Mouse (Mus musculus) cerebral cortex, adult 2 months (tissue): ENCODE data around the gene Gm21981.

Source experiments
- WGBS: fragments of 180-500 bp; shearing (Covaris S2); methylation state at CpG from one replicate; pipeline ENCODE4 v1.1.7; 2018; 5-methylcytosine and 5-hydroxymethylcytosine counted together

The Gm21981 gene

DNA sequence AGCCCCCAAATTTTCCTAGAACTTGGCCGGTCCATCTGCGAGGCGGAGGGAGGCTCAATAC, at the start of gene Gm21981:
Gene Gm21981 (minus strand): TSS at position 14 of the 61 bp plus-strand sequence.
- 2% methylated on average over 3 of the region's 3 CpGs for WGBS

DNA sequence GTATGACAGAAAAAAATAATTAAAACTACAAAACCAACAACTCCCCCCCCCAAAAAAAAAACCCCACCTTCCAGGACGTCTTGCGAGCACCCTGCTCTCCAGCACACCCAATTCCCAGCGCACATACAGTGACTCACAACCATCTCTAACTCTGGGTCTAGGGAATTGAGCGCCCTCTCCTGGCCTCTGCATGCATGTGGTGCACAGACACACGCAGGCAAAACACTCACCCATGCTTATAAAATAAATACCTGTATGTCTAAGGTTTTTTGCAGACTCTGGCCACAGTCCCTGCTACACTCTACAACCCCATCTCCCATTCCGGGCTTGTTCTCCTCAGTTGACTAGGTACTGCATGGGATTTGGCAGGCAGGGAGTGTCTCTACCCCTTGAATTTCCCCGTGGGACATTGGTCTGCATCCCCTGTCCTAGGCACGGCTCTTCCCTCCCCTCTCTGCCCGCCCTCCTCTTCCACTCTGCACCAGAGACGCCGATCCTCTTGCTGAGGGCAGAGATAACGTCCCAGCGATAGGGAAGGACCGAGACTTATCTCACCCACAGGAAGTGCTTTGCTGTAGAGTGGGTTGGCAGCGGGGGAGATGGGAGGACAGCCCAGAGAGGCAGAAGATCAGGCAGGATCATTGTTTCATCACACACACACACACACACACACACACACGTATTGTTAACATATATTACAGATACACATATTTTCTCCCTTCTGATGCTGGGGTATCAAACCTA, 48.9 kb upstream of the Gm21981 start:
- 59% methylated on average over 16 of the region's 16 CpGs for WGBS

DNA sequence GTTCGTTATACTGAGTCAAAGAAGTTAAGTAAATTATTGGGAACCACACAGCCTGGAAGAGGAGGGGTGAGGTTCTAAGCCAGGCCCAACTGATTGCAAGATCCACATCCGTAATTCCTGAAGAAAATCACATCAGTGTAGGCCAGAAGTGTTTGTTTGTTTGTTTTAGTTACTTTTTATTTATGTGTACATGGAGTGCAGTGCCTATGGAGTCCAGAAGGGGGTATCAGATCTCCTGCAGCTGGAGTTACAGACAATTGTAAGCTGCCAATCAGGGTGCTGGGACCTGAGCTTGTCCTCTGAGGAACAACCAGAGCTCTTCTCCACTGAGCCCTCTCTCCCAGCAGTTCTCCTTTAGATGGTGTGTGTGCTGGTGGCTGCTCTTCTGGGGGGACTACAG, 45.9 kb upstream of the Gm21981 start:
- 79% methylated on average over 2 of the region's 2 CpGs for WGBS

DNA sequence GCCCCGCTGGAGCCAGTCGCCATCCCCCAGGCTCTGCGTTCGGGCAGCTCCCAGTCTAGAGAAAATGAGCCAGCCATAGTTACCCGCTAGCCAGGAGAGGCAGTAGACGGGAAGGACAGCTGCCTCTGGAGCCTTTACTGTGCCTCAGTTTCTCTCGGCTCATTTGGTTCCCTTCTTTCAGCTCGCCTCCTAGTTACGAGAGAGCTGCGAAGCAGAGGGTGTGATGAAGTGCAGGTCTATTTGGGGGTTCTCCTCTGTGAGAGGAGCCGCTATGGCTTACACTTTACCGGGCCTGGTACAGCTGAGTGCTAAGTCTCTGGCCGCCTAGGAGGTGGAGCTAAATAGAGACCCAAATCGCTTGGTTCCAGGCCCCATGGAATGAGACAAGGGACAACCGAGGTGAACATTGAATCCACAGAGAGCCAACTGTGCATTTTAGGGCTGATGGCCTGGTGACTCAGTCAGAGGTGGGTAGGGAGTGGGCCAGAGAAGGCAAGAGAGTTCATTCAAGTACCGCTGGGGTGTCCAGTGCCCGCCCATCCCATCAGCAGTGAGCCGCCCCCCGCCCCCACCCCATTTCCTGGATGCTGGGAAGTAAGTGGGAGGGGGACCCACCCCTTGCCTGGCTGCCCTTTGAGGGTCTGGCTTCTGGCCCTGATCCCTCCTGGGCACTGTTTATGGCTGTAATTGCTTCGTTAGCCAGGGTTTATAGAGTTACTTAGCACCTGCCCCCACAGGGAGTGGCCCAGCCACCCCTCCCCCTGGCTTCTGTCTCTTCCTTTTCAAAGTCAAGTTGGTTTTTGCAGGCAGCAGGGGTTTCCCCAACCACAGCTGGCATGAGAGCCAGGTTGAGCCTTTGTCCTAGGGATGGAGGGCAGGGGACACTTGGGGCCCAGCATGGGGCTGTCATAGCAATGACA, 44.9 kb upstream of the Gm21981 start:
- 31% methylated on average over 20 of the region's 20 CpGs for WGBS

DNA sequence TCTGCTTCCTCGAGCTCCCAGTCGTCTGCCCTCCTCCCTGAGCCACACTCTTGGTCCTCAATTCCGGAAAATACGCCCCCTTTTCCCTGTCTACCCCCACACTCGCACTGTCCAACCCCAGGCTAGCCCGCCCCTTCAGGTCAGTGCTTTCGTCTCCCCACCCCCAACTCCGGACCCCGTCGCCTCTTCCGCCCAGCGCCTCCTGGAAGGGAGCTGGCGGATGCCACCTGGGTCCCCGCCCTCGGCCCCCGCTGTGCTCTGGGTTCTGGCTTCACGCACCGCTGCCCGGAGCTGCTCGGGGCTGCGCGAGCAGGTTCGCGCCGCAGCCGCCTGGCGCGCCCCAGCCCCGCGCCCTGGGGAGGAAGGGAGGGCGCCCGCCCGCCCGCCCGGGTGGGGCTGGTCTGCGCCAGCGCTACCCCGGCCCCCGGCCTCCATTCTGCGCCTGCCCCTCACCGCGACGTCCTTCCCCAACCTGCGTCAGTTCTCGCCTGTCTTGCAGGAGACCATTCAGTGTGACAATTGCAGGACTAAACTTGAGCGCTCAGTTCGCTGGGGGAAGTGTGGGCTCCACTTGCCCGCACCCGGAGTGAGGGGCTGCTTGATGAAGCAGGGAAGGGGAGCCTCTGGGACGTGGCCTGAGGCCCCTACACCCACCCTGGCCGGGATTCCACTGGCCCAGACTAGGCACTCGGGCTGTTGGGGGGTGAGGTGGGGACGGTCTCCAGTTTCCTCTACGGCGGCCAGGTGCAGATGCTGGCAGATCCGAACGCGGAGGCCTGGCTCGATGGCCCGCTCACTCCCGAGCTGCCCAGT, 44.0 kb upstream of the Gm21981 start:
- 4% methylated on average over 61 of the region's 61 CpGs for WGBS

DNA sequence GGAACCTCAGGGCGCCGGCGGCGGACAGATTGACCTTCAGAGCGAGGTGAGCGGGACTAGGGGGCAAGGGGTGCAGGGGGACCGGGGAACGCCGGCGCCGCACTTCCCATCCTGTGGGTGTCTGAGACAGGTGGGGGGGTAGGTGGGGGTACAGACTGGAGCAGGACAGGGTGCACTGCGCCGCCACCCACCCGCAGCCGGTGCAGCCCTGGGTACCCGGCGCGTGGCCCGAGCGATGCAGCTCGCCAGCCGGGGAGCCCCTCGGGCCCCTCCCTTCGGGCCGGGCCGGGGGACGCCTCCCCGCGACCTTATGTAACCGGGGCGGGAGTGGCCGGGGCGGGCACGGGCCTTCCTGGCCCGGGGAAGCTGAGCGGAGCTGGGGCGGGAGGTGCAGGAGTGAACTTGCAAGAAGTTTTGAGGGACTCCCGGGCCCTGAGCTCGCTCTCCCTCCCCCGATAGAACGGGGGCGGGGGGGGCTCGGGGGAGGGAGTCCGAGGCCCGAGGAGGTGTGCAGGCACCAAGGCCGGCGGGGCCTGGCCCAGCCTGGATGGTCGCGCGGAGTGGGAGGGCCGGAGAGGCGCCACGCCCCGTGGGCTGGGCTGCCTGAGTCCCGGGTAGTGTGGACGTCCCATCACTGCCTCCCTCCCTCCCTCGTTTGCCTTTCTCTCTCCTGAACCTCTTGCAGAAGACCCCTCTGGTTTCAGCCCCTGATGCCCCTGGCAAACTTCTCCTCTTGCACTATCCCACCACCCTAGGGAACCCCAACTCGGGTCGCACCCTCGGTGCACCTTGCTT, 43.2 kb upstream of the Gm21981 start:
- WGBS, result under 1% methylated on average over 59 of the region's 60 CpGs

DNA sequence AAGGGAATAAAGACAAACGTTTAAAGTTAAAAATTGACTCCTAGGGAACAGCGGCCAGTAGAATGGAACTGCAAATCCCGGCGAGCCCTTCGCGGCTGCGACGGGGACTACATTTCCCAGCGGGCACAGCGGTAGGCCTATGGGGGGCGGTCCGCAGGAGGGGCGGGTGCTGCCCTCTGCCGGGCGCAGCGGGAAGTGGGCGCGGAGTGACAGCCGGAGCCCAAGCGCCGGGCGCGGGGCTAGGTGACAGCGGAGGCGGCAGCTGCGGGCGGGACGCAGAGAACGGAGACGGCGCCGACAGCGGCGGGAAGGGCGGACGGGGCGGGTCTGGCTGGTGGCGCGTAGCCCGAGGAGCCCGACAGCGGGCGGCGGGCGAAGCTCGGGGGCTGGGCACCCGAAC, 42.6 kb upstream of the Gm21981 start, which contains the start of gene Tfeb:
Gene Tfeb (plus strand): TSS at position 175 of the 400 bp plus-strand sequence.
- WGBS, result under 1% methylated on average over 47 of the region's 47 CpGs

DNA sequence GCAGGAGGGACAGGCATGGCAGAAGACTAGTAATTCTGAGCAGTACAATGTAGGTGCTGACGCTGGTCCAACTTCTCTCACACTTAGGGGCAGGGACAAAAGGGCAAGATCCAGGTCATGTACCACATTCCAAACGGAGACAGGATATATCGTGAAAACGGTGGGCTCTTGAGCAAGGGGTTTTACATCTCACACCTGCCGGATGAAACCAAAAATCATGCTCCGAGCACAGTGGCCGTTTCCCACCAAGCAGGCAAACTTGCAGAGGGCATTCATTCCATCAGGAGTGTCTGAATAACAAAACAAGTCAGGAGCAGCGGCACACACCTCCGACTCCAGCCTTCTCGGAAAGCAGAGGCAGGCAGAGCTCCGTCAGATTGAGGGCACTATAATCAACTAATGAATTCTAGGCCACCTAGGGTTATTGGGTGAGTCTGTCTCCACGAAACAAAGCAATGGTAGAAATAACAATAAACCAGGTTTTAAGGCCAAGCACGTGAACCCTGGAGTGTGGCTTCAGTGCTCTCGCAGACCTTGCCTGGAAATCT, 41.4 kb upstream of the Gm21981 start:
- WGBS, result 84% methylated on average over 14 of the region's 14 CpGs

DNA sequence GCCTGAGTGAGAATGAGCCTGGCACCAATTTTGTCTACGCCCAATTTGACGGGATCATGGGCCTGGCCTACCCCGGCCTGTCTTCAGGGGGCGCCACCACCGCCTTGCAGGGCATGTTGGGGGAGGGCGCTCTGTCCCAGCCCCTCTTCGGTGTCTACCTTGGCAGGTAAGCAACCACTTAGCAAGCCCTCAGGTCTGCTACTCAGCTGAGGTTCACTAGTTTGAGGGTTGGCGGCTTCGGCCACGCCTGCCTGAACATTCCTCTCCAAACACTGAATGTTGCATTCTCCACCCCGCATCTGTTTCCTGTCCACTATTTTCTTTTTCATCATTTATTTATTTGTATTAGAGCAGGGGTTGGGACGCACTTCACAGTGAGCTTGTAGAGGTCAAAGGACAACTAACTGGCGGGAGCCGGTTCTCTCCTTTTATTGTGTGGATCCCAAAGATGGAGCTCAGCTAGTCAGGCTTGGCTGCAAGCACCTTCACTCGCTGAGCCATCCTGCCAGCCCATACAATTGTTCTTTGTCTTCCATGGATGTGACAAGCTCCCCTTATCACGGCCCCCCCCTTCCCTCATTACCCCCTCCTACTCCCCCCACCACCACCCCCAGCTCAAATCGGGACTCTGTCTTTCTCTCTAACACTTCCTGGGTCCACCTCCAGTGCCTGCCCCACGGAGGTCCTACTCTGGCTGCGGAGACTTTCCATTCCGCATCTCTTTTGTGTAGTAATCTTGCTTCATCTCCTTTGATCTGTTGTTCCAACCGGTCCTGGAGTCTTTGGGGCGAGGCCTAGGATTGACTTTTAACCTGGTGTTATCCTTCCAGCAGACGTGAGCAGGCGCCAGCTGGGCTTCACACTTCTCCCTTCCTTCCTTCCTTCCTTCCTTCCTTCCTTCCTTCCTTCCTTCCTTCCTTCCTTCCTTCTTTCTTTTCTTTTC, 36.6 kb upstream of the Gm21981 start:
- WGBS, result 56% methylated on average over 24 of the region's 24 CpGs

DNA sequence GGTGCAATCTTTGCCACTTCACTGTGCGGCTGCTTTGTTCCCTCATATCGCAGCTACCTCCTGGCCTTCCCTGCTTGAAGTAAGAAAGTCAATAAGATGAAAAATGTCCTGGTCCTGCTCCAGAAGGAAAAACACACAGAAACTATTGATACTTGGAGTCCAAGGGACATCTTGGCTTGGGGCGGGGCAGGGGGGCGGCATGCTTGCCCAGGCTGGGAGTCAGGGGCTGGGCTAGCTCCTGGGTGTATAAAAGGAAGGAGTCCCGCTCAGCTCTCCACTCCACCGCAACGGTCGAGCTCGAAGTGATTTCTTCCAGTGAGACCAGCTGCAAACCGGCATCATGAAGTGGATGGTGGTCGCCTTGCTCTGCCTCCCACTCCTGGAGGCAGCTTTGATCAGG, 32.3 kb upstream of the Gm21981 start, which contains the start of gene Pgc:
Gene Pgc (plus strand): TSS at position 277 of the 400 bp plus-strand sequence.
- 87% methylated on average over 11 of the region's 11 CpGs for WGBS

DNA sequence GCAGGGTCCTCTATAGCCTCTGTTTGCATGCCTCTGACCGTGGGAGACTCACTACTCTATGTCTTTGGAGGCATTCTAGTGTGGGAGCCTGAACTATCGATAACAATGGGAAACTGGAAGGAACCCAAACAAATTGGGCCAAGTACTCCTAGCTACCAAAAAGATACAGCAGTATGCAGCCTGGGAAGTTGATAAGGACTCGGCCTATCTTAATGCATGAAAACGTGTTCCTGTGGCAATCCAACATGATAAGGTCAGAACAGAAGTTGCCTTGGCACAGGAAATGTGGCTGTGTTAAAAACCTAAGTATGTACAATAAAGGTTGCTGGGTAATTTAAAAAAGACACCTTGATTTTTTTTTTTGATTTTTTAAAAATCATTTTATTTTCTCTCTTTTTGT, 26.9 kb upstream of the Gm21981 start:
- WGBS, result 73% methylated on average over 4 of the region's 4 CpGs

DNA sequence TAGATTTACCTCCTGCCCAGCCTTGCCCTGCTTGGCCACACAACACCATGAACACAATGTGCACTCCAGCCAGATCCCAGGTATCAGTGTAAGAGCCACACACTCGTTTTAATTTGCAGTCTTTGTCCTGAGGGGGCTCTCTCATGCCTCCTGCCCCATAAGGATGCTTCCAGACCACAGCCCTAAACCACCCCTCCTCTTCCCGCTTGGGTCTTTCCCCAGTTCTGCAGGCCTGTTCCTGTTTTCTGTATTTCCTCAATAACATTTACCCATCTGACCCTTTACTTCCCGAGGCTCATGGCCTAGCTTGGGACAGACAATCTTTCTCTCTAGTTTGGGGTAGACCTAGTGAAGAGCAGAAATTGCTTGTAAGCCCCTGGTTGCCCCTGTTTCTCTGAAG, 20.8 kb upstream of the Gm21981 start:
- 75% methylated on average over 3 of the region's 3 CpGs for WGBS

DNA sequence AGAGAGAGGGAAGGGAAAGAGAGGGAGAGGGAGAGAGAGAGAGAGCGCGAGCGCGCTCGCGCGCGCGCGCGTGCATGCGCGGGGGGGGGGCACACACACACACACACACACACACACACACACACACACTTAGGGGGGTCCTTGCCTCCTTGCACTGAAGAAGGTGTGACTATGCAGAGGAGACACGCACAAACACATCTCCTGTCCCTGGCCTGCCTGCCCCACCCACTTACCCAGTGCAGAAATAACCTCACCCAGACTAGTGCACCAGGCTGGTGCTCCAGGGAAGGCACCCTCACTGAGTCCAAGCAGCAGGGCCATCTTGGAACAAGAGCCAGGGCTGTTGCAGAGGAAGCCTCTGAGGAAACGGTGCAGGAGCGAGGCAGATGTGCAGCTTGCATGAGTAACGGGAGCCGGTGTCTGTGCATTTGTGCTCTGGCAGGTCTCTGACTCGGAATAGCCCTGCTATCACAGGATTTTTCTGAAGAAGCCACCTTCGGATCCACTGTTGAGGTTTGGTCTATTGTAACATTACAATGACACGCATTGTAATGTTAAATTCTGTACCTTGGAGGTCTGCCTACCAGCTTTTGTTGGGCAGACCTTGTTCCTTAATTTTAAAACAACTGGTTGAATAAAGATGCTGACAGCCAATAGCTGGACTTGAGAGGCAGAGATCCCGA, 18.8 kb upstream of the Gm21981 start:
- 50% methylated on average over 22 of the region's 22 CpGs for WGBS

DNA sequence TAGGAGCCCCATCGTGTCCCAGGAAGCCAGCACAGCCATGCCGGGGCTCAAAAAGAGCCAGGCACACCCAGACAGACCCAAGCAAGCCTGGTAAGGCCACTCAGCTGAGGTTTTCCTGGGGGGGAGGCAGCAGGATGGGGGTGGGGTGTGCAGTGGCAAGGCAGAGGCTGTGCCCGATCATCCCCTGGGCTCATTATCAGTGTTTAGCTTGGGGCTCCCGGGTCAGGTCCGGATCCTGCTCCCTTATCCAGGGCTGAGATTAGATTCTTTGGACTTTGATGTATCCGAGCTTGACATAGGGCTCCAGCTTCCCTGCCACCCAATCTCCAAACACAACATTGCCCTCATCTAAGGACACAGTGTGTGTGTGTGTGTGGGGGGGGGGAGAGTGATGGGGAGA, 17.6 kb upstream of the Gm21981 start:
- 82% methylated on average over 6 of the region's 6 CpGs for WGBS

DNA sequence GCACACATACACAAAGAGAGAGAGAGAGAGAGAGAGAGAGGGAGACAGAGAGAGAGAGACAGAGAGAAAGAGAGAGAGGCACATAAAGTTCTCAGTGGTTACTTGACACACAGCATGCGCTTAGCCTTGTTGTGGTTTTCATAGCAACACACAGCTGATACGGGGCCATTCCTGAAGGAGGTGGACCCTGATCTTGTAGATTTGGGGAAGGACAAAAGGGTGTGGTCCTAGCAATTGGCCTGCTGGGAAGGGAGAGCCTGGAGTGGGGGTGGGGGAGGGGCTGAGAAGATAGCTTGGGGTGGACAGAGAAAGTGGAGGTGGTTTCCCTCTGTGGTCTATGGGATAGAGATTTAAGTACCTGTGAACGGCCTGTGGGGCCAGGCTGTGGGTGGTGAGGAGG, 15.8 kb upstream of the Gm21981 start:
- 91% methylated on average over 3 of the region's 3 CpGs for WGBS

DNA sequence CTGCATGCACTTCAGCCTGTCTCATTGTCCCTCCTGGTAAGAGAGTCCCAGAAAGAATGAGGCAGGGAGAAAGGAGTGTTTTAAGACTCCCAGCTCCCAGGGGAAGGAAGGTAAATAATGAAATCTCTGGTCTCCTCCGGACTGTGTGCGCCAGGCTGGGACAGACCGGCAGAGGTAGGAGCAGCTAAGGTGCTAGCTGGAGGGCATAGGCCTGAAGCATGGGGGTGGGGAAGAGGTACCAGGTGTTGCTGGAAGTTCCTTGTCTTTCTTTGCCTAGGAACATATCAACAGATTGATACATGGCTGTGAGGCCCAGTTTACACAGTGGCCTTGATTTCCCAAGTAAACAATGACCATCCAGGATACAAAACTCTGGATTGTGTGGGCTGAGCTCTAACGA, 14.7 kb upstream of the Gm21981 start:
- 72% methylated on average over 4 of the region's 4 CpGs for WGBS

DNA sequence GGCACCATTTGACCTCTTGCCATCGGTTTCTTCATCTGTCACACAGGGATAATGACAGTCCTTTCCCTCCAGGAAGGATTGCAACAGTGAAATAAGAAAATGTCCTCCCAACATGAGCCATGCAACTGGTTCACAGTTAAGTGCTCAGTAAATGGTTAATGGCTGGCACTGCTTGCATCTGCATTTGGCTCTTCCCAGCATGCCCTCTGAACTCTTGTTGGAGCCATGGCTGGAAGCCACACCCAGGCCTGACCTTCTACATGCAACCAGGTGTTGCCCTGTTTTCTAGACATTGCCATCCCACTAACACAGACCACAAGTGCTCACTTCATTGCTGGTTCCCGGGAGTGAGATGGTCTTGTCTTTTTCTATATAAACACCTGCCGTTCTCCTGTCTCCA, 13.7 kb upstream of the Gm21981 start:
- WGBS, result 89% methylated on average over 3 of the region's 3 CpGs

DNA sequence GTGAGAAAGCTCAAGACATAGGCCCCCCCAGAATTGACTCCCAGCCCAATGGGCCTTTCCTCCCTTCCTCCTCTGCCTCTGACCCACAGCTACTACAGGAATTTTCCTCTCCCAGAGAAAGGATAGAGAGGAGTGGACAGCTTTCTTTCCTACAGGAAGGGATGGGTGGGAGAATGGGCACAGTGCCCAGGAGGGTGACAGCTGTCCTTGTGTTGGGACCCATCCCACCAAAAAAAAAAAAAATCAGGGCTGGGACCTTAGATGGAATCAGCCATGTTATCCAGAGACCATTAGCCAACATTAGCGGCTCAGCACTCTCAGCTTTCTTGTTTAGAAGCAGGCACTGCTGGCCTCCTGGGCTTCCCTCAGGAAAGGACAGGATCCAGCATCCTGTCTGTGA, 11.9 kb upstream of the Gm21981 start:
- WGBS, result 81% methylated on average over 1 of the region's 1 CpGs

DNA sequence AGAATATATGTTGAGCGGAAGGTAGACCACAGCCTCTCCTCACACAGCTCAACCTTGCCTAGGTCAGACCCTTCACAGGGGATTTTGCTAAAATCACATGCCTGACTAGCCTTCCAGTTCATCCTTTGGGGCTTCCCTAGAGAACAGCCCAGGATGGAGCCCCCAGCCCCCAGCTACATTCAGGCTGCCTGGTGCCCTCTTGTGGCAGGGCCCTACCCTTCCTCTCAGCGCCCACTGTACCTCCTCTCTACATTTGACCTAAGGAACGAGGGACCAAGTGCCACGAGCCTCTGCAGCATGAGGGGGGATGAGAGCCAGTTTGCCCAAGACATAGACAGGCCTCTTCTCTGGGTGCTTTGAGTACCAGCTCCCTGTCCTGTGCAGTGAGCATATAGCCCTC, 10.4 kb upstream of the Gm21981 start:
- 93% methylated on average over 4 of the region's 4 CpGs for WGBS

DNA sequence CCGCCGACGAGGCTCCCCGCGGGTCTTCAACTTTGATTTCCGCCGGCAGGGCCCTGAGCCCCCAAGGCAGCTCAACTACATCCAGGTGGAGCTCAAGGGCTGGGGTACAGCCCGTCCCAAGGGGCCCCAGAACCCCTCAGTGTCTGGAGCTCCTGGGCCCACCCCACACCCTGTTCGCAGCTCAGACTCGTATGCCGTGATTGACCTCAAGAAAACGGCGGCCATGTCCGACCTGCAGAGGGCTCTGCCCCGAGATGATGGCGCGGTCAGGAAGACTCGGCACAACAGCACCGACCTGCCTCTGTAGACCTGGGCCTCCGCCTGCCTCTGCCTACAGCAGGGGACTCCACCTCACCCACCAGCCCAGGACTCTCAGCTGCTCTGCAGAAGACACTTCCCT, 9.3 kb upstream of the Gm21981 start:
- WGBS, result 66% methylated on average over 20 of the region's 20 CpGs
